Mouse (Mus musculus) mature B cell (primary cell): ENCODE results near the gene Hmg20a.

Source experiments
- in situ Hi-C: fragments of 300-500 bp; cut with MboI; formaldehyde crosslinking; loops from 2 replicates; pipeline ENCODE4 v1.14.3; 2019

Hmg20a gene

DNA sequence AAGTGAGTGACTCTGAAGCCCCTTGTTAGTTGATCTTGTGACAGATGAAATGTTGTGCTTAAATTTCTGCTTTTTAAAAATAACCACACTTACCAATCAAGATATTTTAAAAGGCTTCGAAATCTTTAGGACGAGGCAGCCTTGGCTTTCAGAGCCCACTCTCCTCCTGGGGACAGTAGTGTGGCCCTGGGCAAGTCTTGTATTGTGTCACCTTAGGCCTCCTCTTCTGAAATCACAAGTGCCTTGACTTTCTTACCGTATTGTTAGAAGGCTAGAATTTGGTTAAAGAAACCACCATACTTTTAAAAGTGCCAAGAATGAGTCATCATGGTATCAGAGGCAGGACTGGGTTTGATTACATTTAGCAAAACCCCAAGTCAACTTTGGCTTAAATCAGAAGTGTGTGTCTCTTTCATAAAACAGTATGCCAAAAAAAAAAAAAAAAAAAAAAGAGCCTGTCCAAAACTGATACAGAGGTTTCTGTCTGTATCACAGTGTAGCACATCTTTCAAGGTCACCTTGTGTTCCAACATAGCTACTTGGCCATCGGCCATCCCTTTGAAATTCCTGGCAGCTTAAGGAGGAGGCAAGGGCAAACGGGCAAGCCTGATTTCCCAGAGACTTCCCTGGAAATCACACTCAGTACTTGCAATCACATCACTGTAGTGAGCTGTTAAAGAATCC lies 78.9 kb downstream of the Hmg20a start:
- in situ Hi-C loops = no loop called here

DNA sequence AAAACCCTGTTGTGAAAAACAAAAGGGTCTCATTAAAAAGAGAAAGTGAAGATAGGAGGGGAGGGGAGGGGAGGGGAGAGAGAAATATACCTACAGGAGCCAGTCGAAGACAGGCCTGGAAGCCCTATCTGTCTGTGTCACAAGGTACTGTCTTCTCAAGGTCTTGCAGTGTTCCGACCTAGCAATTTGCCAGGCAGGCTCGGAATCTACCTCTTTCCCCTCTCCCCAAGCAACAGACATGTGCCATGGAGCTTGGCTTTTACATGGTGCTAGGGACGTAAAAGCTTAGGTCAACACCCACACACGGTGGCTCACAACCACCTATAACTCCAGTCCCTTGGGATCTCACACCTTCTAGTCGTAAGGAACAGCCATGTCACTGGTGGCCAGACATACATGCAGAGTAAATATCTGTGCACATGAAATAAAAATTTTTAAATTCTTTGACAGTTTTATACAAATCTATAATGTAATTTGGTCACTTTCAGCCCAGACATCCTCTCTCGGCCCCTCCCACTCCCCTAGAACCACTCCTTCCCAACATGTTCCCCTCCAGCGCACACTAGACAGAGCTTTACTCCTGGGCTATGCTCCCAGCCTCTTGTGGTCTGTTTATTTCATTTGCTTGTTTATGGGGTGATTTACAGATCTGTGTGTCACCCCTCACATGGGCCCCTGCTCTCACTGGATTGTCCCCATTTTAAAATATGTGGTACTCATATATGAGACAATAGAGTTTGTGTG lies 81.1 kb downstream of the Hmg20a start:
- in situ Hi-C loops = loop anchor here (25.0 kb wide), 1 partner anchor 287 kb away; no protein-coding TSS in a partner anchor

DNA sequence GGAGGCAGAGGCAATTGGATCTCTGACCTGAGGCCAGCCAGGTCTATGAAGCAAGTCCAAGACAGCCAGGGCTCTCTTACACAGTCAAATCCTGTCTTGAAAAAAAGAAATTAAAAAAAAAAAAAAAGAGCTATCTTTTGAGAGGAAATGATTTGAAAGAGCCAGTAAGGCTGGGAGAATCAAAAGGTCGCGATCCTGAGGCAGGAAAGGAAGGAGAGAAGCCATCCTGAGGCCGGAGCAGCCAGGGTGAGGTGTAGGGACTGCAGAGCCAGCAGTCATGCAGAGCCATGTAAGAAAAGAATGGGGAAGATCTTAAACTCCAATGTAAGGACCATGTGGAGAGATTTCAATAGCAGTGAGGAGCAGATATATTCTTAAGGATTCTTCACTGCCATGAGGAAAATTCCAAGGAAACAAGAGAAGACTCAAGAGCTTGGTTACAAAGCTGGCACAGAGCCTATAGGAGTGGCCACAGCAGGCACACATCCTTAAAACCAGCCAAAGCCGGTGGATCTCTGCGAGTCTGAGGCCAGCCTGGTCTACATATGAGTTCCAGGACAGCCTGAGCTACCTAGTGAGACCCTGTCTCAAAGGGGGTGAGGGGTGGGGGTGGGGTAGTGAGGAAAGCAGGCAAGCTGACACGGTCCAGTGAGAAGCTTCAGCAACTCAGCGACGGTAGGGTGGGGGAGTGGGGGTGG lies 82.6 kb downstream of the Hmg20a start:
- in situ Hi-C loops = loop anchor here (25.0 kb wide), 1 partner anchor 289 kb away; no protein-coding TSS in a partner anchor

DNA sequence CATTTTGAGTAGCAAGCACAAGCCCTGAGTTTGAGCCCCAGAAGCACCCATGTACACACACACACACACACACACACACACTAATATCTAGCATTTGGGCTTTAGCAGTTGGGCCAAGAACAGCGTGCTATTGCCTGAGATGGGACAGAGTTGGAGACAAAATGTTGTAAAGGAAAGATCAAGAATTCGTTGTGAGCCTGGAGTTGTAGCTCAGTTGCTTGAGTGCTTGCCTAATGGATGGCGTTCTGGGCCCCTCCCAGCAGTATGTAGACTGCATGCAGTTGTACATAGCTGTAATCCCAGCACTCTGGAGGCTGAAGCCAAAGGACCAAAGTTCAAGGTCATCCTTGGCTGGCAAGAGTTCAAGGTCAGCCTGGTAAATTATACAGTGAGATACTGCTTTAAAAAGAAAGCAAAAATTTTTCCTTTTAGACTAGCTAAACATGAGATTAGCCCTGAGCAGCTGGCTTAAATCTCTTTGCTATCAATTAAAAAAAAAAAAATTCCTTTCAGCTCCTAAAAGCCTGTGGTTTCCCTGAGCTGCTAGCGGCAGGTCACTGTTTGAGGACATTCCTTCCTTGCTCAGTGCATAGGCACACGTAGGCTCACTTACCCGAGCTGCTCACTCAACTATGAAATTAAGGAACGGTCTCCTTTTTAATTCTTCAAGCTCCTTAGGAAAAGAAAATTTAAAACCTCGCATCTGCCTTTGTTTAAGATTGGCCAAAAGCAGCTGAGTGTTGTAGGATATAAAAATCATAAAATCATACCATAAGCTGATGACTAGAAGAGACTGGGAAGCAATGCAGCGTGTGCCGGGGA lies 83.5 kb downstream of the Hmg20a start:
- in situ Hi-C loops = loop anchor here (25.0 kb wide), 1 partner anchor 290 kb away; no protein-coding TSS in a partner anchor

DNA sequence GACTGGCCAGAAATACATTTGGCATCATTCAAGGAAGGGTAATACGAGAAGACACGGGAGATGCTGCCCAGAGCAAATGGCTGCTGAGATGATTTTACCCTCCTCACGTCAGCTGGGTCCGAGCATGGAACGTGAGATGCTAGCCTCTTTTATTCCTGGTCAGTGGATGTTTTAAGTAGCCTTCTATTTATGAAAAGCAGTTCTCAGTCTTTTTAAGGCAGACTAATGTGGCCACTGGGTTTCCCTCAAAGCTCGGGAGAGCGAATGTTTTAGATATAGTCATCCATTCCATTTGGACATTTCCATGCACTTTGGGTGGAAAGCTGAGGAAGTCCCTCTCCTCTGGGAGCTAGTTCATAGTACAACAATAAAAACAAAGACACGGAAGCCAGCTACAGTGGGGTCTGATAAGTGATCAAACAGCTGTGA lies 84.1 kb downstream of the Hmg20a start:
- in situ Hi-C loops = loop anchor here (25.0 kb wide), 1 partner anchor 290 kb away; no protein-coding TSS in a partner anchor

DNA sequence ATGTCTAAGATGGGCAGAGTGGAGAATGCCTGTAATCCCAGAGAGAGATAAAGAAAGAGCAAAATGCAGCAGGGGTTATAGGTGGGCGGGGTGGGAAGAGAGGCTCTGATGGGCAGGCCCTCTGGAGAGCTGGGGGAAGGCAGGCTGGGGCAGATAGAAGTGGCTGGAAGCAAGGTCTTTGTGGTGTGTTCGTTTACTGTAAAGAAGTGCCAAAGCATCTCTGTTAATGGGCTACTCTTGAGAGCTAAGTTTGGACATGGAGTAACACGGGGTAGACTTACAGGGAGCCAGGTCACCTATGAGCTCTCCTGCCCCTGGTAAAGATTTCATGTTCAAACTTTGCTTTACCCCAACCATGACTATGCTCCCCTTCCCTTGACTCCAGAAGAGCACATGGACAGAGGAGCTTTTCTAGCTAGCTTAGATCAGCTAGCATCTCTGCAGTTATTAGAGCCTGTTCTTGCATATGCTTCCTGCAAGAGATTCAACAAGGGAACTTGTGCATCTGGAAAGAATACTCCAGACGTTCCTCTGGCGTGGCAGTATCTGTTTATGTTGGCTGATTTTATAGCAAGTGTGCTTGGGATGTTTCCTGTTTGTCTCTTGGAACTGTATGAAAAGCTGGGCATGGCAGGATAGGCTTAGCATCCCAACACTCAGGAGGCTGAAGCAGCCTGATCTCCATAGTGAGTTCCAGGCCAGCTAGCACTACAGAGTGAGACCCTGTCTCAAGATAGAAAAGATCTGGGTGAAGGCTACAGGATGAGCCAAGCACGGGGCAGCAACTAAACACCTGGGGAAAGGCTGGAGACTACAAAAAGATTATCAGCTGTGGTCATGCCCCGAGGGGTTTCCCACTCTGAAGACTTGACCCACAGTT lies 85.5 kb downstream of the Hmg20a start:
- in situ Hi-C loops = loop anchor here (25.0 kb wide), 1 partner anchor 292 kb away; no protein-coding TSS in a partner anchor

DNA sequence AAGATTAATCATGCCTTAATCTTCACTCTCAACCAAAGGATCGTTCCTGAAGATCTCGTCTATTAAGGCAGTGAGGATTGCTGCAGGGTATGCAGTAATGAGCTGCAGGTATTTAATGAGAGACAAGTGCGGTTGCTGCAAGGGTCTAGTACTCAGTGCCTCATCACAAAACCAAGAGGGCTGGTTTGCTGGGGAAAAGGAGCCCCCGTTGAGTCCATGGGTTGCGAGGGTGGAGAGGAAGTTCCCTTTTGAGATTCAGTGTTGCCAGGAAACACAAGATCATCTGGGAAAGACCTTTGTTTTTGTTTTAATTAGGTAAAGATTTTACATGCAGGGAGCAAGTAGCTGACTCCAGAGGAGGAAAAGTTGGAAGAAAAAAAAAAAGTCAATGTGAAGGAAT lies 86.1 kb downstream of the Hmg20a start:
- in situ Hi-C loops = loop anchor here (25.0 kb wide), 1 partner anchor 292 kb away; no protein-coding TSS in a partner anchor

DNA sequence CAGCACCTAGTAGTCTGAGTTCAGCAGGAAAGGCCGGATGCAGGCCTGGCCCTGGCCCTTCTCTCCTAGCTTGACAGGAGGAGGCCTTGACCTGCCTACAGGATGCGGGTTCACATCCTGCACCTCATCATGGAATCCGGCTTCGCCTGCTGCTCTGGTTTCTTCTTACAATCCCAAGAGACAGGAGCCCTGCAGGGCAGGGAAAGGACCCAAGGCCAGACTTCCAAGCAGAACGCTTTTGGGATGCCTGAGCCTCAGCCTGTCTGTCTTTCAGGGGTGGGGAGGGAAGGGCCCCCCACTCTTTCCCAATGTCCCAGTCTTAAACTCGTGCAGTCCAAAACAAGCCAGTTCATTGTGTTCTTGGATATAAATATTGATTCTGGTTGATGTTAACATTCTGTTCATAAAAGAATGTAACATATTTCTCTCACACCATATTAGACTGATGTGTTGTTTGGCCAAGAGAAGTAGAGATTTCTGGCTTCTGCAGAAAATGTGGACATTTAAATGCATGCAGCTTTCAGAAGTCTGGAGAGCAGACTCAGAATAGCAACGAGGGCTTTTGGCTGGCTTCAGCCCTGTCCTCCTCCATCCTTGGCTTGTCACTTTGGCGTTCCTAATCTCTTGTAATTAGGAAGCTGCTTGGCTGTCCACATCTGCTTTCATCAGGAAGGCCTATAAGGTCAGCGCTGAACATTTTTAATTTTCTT lies 86.8 kb downstream of the Hmg20a start:
- in situ Hi-C loops = loop anchor here (25.0 kb wide), 1 partner anchor 293 kb away; no protein-coding TSS in a partner anchor

DNA sequence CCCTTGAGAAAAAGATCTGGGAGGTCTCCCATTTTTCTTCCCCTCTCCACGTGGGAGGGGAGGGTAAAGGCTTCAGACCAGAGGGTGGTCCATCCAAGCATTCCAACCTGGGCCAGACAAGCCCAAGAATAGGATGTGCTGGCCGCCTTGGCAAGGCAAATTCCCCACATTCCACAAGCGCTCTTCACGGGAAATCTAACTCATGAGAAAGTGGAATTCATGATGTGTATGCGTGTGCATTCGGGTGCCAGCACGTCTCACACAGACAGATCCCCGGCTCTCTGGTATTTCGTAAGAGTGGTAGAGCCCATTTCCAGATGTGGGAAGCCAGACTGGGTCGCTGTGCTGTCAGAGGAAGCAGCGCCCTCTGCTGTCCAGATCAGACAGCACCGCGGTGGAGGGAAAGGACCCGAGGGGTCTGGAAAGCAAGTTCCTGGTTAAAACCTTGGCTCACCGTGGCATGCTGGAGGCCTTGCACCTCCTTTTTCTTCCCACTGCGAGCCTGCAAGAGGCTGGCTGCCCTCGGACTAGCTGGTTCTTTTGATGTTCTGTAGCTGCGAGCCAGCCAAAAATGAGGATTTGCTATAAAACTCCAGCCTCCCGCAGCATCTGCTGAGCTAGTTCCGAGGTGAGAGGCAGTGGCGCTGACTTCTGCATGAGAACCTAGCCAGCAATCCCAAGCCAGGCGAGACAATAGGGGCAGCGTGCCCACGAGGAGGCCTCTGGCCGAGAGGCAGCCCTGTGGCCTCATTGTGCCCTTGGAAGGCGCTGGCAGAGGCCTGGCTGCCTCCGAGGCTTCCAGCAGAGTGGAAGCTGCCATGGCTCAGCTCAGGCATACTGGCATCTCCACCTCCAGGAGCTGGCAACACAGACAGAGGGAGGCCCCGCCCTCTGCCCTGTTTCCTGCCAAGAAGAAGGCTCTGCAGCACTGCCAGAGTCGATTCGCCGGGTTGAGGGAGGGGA lies 87.7 kb downstream of the Hmg20a start:
- in situ Hi-C loops = loop anchor here (25.0 kb wide), 1 partner anchor 294 kb away; no protein-coding TSS in a partner anchor

DNA sequence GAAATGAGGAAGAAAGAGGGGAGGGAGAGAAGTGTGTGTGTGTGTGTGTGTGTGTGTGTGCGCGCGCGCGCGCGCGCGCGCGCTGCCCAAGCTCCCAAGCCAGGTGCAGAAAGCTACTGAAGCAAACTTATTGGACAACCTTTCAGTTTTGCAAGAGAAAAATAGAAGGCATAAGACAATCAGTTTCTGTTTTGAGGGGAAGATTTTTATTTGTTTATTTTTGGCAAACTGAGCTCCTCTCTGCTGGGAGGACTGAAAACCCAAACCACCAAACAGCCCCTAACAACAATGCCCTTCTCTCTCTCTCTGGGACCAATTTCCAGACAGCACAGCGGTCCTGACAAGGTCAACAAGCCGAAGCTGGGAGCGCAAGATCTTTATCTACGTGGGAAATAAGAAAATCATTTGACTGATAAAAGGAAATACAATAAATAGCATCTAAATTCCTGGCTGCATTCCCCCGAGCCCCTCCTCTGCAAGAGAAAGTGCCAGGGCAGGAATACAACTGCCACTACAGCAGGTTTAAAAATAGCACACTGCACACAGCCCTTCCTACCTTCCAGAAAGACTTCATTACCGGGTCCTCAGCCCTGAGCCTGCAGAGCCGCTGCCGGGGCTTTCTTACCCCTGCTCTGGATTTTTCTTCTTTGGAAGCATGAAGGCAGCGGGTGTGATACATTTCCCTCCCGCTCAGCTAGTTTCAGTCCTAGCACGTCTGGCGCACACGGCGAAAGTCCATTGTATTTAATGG lies 88.7 kb downstream of the Hmg20a start:
- in situ Hi-C loops = loop anchor here (25.0 kb wide), 1 partner anchor 295 kb away; no protein-coding TSS in a partner anchor

DNA sequence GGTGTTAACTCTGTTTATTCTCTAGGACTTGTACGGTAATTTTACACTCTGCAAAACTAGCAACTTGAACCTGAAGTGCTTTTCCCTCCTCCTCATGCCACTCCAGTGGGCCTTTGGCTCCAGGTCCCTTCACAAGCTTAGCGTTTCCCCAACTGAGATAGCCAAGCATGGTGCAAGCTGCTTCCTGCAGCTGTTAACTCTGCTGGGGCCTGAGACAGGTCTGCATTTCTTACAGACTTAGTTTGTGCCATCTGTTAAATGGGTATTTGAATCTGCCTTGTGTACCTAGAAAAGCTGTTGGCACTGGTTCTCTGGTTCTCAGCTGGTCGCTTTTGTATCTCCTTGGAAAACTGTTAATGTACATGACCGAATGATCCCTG lies 89.3 kb downstream of the Hmg20a start:
- in situ Hi-C loops = loop anchor here (25.0 kb wide), 1 partner anchor 295 kb away; no protein-coding TSS in a partner anchor

DNA sequence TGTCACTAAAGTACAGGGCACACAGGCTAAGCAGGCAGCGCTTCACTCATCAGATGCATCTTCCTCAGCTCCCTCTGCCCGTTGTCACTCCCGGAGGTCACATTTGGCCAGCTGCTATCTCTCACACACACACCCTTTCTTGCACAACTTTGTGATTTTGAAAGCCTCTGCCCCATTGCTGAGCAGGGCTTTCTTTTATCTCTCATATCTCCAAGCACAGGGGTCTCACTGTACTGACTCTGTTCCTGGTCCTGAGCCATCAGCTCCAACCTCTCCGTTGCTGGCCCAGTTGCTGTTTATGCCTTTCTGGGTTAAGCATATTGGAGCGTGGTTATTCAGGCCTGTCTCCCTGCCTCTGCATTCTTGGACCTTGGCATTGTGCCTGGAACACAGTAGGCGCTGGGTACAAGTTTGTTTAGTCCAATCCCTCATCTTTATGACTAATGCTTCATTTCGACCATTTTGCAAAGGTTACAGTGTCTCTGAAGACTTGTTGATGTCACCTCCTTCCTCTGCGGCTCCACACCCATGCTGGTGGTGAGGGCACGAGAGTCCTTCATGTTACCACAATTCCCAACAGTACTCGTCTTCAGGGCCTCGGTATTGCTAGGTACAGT lies 90.5 kb downstream of the Hmg20a start:
- in situ Hi-C loops = loop anchor here (25.0 kb wide), 1 partner anchor 297 kb away; no protein-coding TSS in a partner anchor

DNA sequence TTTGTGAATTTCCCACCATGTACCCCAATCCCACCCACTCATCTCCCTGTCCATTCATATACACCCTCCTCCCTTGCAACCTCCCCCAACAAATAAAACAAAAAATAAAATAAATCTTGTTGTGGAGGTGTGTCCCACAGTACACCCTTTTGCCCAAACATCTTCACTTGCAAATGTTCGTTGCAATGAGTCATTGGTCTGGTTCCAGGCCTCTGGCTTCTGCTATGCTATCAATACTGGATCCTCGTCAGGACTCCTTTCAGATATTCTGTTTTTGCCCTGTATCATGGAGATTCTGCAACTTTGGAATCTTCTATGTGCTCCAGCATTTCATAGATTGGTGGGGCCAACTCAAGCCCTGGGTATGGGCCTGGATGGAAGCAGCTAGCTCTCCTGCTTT lies 91.9 kb downstream of the Hmg20a start:
- in situ Hi-C loops = loop anchor here (25.0 kb wide), 1 partner anchor 298 kb away; no protein-coding TSS in a partner anchor

DNA sequence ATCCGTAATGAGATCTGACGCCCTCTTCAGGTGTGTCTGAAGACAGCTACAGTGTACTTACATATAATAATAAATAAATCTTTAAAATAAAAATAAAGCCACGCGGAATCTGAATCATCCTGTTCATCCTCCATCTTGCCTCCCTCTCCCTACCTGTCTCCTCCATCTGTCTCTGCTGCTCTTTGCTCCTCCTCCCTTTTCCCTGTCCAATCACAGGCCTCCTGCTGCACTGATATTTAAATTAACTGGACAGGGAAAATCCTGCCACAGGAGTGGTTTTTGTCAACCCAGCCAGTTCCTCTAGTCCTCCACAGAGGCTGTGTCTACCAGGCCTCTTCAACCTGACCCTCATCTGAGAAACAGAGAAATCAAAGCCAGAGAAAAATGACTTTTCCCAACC lies 94.1 kb downstream of the Hmg20a start:
- in situ Hi-C loops = loop anchor here (25.0 kb wide), 1 partner anchor 300 kb away; no protein-coding TSS in a partner anchor

DNA sequence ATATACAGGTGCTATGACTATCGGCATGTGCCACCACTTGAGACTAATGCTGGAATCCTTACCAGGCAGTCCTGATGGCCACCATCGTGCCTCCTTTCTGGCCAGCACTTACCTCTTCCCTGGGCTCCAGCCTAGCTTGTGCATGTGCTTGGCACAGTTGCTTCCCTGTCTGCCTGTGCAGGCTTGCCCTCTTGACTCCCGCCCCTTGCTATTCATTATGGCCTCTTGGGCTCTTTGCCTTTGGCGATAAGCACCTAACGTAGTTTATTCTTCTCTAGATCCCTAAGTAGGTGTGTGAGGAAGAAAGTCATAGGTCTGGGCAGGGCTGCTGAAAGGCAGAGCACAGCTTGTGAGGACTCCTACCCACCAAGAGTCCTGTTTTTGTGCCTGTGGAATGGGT lies 96.7 kb downstream of the Hmg20a start:
- in situ Hi-C loops = loop anchor here (25.0 kb wide), 1 partner anchor 303 kb away; no protein-coding TSS in a partner anchor

DNA sequence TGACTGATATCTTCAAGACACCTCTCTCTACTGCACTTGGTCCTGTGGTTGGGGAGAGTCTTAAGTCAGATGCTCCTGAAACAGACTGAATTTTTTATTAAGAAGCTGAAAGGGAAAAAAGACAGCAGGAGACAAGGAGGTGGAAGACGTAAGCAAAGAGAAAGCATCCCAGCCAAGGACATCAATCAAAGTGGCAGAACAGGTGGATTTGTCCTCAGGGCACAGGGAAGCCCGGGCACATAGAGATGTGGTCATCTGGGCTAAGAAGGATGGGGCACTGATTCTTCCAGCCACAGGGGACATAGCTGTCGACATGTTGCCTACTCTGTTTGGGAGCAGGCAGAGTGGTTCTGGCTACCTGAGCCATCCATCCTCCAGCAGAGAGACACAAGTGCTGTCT lies 97.8 kb downstream of the Hmg20a start:
- in situ Hi-C loops = loop anchor here (25.0 kb wide), 1 partner anchor 304 kb away; no protein-coding TSS in a partner anchor
